Mouse (Mus musculus) thymus, postnatal 0 days (tissue): ENCODE results near the gene Mapt. TPM values are rescaled to one million over a fixed set of nuclear protein-coding genes. Genes with fewer than 3 reads are reported as not detected.

Experiments
- DNase-seq: peaks from one replicate; pipeline ENCODE4 v3.0.0-alpha.2; 2015; ENCODE audit warnings: low spot score
- microRNA-seq: library from miRNA; unstranded; fragments of <30 nt; microRNA quantifications from one replicate; pipeline ENCODE4, GENCODE M21; 2016; ENCODE audit warnings: borderline number of aligned reads
- polyA plus RNA-seq: library from polyadenylated mRNA; unstranded; fragments of >200 nt; fragmentation: Nextera tagmentation; extraction: Ambion mirVana; gene quantifications from 2 replicates; pipeline ENCODE4 v1.2.1, GENCODE M21; 2015

Gene Mapt
- polyA plus RNA-seq, 1 experiment from 2014 or later = 0.61 TPM

GRCm38 (mm10) chr11:104367486-104368190 lies 136.4 kb downstream of the Mapt start:
- DNase-seq = no peak

- DNase-seq = no peak
Measured at GRCm38 (mm10) chr11:104376291-104376690, 145.1 kb downstream of the Mapt start.

GRCm38 (mm10) chr11:104379635-104380034 lies 148.4 kb downstream of the Mapt start:
- peak; percentile 40 for DNase-seq

Small RNA genes within 50 kb of the gene (microRNA-seq; reads per million reads assigned to microRNA genes)
- gene Gm47310 = not detected

Other genes starting within 250 kb of the Mapt start
- 0.05 TPM in 1 of 2 replicates, not detected in the other for gene Crhr1, start 98.5 kb upstream of the Mapt start, polyA plus RNA-seq
- not detected in 2 replicates for gene Sppl2c, start 45.1 kb upstream of the Mapt start, polyA plus RNA-seq
- 17.5 and 18.3 TPM in 2 replicates for gene Kansl1, start 237.5 kb downstream of the Mapt start, polyA plus RNA-seq